Mouse (Mus musculus) Patski (cell line): Measurements from ENCODE around the gene Nop53. TPM values are rescaled to one million over a fixed set of nuclear protein-coding genes. Genes with fewer than 3 reads are reported as not detected.
A peak's percentile ranks its signal among the peaks of the same experiment; 100 is the strongest.

Source experiments
- ATAC-seq: fragments of 100-300 bp; one replicate; pipeline ENCODE4 v1.8.0; 2021
- CTCF ChIA-PET: fragments of 350-600 bp; sonication (Branson Sonifier 250); formaldehyde crosslinking; loops from one replicate; lab custom pipeline; 2022; ENCODE audit warnings: inconsistent platforms; lab: Charles Lee
- POLR2A ChIA-PET: fragments of 350-600 bp; sonication (Branson Sonifier 250); formaldehyde crosslinking; loops from one replicate; lab custom pipeline; 2022; ENCODE audit warnings: antibody characterized with exemption, inconsistent platforms; lab: Charles Lee
- DNase-seq: peaks from one replicate; pipeline ENCODE4 v3.0.0-alpha.2; 2011; ENCODE audit warnings: low read depth, low spot score
- H3K27me3 ChIP-seq: fragments of 371-371 bp; one replicate; pipeline ENCODE4 v1.5.1; 2021
- CTCF ChIP-seq: fragments of 100-300 bp; IDR thresholded peaks from one replicate; pipeline ENCODE4 v1.5.1; 2021
- in situ Hi-C: fragments of 300-500 bp; cut with MboI; formaldehyde crosslinking; loops from 3 replicates; pipeline ENCODE4 v1.11.1; 2018; ENCODE audit warnings: low pct_unique_long_range_greater_than_20kb, mixed read lengths
- polyA plus RNA-seq: library from polyadenylated mRNA; unstranded; gene quantifications from one replicate; pipeline ENCODE4 v1.2.3, GENCODE M21; 2021

The Nop53 gene
- polyA plus RNA-seq = 160 TPM

DNA sequence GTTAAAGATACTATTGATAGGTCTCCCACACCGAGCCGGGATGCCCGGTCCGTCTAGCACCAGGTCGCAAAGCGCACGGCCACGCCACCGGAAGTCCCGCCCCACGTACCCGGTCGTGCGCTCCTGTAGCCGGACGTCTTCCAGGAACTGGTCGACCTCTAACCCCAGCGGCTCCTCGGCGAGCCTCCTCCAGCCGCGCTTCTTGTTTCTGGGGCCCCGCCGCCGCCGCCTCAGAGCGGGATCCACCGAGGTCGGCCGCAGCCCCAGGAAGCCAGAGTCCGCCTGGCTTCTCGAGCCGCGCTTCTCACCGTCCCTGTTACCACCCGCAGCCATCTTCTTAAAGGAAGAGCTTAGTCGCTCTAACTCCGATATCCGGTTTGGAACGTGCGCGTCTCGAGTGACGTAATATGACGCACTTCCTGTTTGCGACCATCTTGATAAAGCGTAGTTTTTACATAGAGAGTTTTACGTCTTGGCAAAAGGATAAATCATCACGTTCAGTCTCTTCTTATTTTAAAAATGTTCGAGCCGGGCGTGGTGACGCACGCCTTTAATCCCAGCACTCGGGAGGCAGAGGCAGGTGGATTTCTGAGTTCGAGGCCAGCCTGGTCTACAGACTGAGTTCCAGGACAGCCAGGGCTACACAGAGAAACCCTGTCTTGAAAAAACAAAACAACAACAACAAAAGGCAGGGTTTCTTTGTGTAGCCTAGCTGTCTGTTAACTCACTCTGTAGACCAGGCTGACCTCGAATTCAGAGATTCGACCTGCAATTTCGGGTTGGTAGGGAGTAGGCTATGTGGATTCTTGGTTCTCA is at the start of gene Nop53:
Gene Nop53 (minus strand): TSS at position 354 of the 816 bp plus-strand sequence.
- no peak for TF ChIP-seq CTCF
- ChIA-PET POLR2A (interaction anchor here (1.1 to 1.8 kb wide), 2 partner anchors 16 to 20 kb away, joined by 3 to 6 read pairs; no protein-coding TSS in a partner anchor), CTCF (interaction anchor here (1.0 to 1.3 kb wide), 3 partner anchors 10 to 29 kb away, joined by 3 to 6 read pairs (median 3); partner anchors contain the start of gene Ehd2)
- H3K27me3 ChIP-seq = no peaks in the 10 kb centered on the region
- peak; percentile 81 for DNase-seq
- peak; percentile 51 for ATAC-seq
- in situ Hi-C loops = no loop called here

DNA sequence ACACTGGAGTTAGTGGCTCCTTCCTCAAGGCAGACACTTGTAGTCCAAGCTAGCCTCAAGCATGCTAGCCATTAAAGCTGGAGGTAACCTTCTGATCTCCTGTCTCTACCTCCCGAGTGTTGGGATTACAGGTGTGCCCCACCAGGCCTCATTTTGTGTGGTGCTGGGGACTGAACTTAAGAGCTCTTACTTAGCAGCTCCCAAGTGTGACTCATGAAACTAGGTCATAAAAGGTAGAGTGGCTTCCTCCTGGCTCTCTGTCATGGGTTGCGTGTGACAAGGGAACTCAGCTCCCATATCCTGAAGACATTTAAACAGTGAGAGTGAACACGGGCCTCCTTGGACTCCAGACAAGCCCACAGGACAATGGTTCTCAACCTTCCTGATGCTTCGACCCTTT is 47.9 kb upstream of the Nop53 start:
- ChIA-PET POLR2A (interaction anchor here (0.6 kb wide), 1 partner anchor 20 kb away, joined by 3 read pairs; no protein-coding TSS in a partner anchor), CTCF (interaction anchor here (1.2 to 1.7 kb wide), 3 partner anchors 11 to 58 kb away, joined by 3 to 6 read pairs (median 4); no protein-coding TSS in a partner anchor)
- no peak for ATAC-seq
- no peak for DNase-seq
- no peak for TF ChIP-seq CTCF
- in situ Hi-C loops = no loop called here
- H3K27me3 ChIP-seq = no peaks in the 10 kb centered on the region

DNA sequence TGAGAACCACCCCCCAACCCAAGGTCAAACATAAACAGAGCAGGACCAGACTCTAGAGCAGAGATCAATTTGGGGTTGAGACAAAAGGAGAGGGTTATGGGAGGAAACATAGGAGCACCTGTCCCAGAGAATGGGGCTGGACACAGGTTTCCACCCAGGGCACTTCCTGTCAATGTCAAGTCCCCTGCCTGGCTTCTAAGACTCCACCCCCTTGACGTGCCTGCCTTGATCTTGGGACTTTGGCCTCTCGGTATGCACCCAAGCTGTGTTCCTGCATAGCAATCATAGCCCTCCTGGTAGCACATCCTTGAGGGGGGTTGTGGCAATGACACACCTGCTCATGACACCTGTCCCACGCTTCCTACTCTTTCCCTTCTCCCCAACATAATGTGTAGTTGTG is 47.3 kb upstream of the Nop53 start:
- ChIA-PET CTCF (interaction anchor here (1.1 to 1.7 kb wide), 3 partner anchors 10 to 26 kb away, joined by 3 to 6 read pairs (median 3); no protein-coding TSS in a partner anchor), POLR2A (interaction anchor here (0.6 kb wide), 1 partner anchor 20 kb away, joined by 3 read pairs; no protein-coding TSS in a partner anchor)
- no peak for TF ChIP-seq CTCF
- H3K27me3 ChIP-seq = no peaks in the 10 kb centered on the region
- ATAC-seq (no peak), DNase-seq (no peak)
- in situ Hi-C loops = no loop called here

DNA sequence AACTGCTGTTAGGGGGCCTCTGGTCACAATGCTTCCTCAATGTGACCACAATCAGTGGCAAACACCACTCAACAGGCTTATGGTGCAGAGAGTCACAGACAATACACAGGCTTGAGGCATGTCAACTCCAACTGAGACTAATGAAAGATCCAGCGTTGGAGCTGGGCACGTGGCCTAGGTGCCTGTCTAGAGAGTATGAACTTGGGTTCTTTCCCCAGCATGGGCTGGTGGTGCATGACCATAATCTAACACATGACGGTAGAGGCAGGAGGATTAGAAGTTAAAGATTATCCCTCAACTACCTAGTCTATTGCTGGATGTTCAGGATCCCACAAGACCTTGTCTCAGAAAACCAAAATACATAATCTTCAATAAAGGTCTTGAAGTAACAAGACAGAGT is 45.9 kb upstream of the Nop53 start:
- no peak for DNase-seq
- no peaks in the 10 kb centered on the region for H3K27me3 ChIP-seq
- in situ Hi-C loops = no loop called here
- TF ChIP-seq CTCF = no peak
- ATAC-seq = no peak
- ChIA-PET CTCF (no interaction called here), POLR2A (interaction anchor here (0.9 kb wide), 1 partner anchor 52 kb away, joined by 6 read pairs; no protein-coding TSS in a partner anchor)

DNA sequence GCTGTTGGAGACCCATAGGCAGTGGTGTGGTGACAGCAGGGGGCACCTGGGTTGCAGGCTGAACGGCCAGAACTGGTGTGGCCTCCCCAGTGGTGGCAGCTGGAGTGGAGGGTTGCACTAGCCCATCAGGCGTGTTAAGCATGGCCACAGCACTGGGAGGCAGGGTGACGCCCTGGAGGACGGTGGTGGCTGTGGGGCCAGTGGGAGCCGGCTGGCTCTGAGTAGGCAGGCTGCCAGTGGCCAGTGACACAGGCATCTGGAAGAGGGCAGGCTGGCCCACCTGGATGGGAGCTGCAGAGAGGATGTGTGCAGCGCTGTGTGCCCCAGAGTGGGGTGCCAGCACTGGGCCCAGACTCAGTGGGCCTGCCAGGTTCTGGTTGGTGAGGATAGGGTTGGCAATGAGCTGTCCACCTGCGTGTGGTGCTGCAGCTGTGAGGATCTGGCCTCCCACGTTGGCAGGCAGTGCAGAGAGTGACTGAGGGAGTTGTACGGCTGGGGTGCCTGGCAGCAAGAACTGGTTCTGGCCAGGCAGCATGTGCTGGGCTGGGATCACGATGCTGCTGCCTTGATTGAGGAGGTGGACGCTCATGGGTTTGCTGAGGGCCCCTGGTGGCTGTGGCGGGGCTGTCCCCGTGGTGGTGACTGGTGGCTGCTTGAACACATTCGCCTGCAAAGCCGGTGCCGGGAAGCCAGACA is 41.9 kb upstream of the Nop53 start:
- ATAC-seq (no peak), DNase-seq (no peak)
- no peaks in the 10 kb centered on the region for H3K27me3 ChIP-seq
- TF ChIP-seq CTCF = no peak
- in situ Hi-C loops = no loop called here
- ChIA-PET CTCF (interaction anchor here (1.1 to 9.1 kb wide), 2 partner anchors 13 to 63 kb away, joined by 3 to 84 read pairs; no protein-coding TSS in a partner anchor), POLR2A (interaction anchor here (1.0 kb wide), 1 partner anchor 61 kb away, joined by 3 read pairs; no protein-coding TSS in a partner anchor)

DNA sequence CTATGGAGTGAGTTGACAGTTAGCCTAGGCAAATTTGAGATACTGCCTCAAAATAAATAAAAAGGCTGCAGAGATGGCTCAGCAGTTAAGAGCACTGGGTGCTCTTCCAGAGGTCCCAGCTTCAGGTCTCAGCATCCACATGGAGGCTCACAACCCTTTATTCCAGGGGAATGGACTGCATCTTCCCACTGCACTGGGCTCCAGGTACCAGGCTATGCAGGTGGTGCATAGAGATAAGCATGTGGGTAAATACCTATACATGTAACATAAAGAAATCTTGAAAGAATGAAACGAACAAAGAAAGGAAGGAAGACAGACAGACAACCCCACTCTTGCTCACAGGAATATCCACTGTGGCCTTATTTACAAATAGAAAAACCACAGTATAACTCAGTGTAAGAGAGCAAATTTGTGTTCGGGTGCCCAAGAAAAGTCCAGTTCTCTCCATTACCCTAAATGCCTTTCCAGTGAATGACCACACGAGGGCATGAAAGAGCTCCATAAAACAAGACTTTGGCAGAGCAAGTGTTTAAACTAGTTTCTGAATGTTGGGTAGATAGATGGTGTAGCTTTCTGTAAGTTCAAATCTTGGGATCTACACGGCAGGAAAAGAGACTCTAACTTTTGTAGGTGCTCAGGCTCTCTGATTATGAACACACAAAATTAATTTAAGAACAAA is 37.0 kb upstream of the Nop53 start:
- DNase-seq = no peak
- ATAC-seq = no peak
- in situ Hi-C loops = loop anchor here (5.0 kb wide), 1 partner anchor 64 kb away; the partner anchor contains the start of gene Bicra
- H3K27me3 ChIP-seq = no peaks in the 10 kb centered on the region
- POLR2A ChIA-PET = interaction anchor here (1.0 to 1.6 kb wide), 2 partner anchors 8 to 72 kb away, joined by 3 to 4 read pairs; no protein-coding TSS in a partner anchor
- TF ChIP-seq CTCF = no peak
- CTCF ChIA-PET = interaction anchor here (0.6 to 9.1 kb wide), 12 partner anchors 9 to 172 kb away, joined by 3 to 84 read pairs (median 5); no protein-coding TSS in a partner anchor

DNA sequence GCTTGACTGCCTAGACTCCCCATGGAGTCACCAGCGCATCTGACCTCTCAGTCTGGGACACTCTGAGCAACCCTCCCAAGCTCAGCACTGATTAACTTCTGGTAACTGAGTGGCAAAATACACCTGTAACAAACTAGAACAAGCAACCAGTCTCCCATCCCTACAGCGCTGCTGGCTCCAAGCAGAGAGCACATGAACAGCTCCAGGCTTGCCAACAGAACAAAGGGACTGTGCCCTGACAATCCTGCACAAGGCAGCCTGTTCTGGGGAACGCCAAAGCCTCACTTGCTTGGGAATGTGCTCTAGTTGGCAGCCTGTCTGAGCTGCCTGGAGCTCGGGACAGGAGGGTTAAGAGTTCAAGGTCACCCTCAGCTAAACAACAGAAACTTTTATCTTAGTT is 35.7 kb upstream of the Nop53 start:
- TF ChIP-seq CTCF = no peak
- POLR2A ChIA-PET = no interaction called here

DNA sequence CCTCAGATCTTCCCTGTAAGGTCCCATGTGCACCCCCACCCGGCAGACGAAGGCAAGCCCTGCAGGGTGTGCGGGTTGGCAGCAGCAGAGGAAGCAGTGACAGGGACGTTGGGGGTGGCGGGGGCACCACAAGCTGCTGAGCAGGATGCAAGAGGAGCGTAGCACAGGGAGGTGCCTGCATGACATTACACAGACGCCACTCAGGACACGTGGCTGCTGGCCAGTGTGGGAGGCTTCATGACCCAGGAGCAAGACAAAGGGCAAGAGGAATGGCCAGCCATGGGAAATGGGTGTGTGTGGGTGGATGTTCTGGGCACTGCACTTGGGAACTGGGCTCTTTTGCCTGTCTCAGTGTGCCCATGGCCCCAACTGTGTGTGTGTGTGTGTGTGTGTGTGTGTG is 34.4 kb upstream of the Nop53 start:
- ChIA-PET POLR2A (no interaction called here), CTCF (interaction anchor here (9.1 kb wide), 1 partner anchor 70 kb away, joined by 84 read pairs; no protein-coding TSS in a partner anchor)
- no peak for ATAC-seq
- TF ChIP-seq CTCF = no peak
- no peaks in the 10 kb centered on the region for H3K27me3 ChIP-seq
- DNase-seq = no peak
- in situ Hi-C loops = loop anchor here (5.0 kb wide), 1 partner anchor 67 kb away; the partner anchor contains the start of gene Bicra

More for the DNA sequence above, 35.7 kb upstream of the Nop53 start:
- in situ Hi-C loops = loop anchor here (5.0 kb wide), 1 partner anchor 66 kb away; the partner anchor contains the start of gene Bicra
- no peaks in the 10 kb centered on the region for H3K27me3 ChIP-seq
- CTCF ChIA-PET = interaction anchor here (0.8 to 9.1 kb wide), 7 partner anchors 9 to 84 kb away, joined by 3 to 84 read pairs (median 3); partner anchors contain the start of gene Ehd2
- no peak for ATAC-seq
- DNase-seq = no peak

DNA sequence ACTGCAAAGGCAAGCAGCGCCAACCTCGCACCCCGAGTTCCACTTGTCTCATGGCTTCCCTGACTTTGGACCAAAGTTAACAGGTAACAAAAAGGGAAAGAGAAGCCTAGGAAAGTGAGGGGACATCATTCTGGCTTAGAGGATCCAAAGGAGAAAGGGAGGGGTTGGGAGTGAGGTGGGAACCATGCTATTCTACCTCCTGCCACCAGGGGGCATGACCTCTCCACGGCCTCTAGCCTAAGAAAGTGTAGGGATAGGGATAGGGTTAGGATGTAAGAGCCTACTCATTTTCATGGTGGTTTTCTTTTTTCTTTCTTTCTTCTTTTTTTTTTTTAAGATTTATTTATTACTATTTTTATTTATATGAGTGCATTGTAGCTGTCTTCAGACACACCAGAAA is 30.0 kb upstream of the Nop53 start:
- DNase-seq = no peak
- in situ Hi-C loops = loop anchor here (10.0 kb wide), 1 partner anchor 169 kb away; no protein-coding TSS in a partner anchor
- ChIA-PET CTCF (interaction anchor here (1.5 to 5.4 kb wide), 11 partner anchors 9 to 91 kb away, joined by 3 to 36 read pairs (median 5); no protein-coding TSS in a partner anchor), POLR2A (interaction anchor here (1.1 kb wide), 1 partner anchor 71 kb away, joined by 4 read pairs; no protein-coding TSS in a partner anchor)
- ATAC-seq = peak; percentile 67
- H3K27me3 ChIP-seq = no peaks in the 10 kb centered on the region
- peak; percentile 91 for TF ChIP-seq CTCF
